Mouse (Mus musculus) left cerebral cortex, adult 6 months (tissue): Measurements from ENCODE around the gene Prcc. TPM values are rescaled to one million over a fixed set of nuclear protein-coding genes. Genes with fewer than 3 reads are reported as not detected.

ENCODE experiments used
- long read RNA-seq, 2 experiments: library from polyadenylated mRNA; unstranded; transcript quantifications; one replicate each; pipeline ENCODE4 v2.0.0; 2019 to 2020
- polyA plus RNA-seq: library from polyadenylated mRNA; unstranded; fragments of <200 nt; fragmentation: Nextera tagmentation; gene quantifications from 2 replicates; pipeline ENCODE4 v1.2.3, GENCODE M21; 2021

The Prcc gene
- 4.0 and 5.3 TPM in 2 replicates for polyA plus RNA-seq
- long read RNA-seq, experiment 1, transcript Prcc-201 (7 exons, 2,099 nt): major isoform, 7 of 15 reads
- long read RNA-seq, experiment 1, partial matches to known transcripts: 8 of 15 reads
- long read RNA-seq, experiment 1, other reads (novel, unspliced or antisense): 0 of 15 reads
- long read RNA-seq, experiment 2, partial matches to known transcripts: 7 of 8 reads
- long read RNA-seq, experiment 2, other reads (novel, unspliced or antisense): 0 of 8 reads

DNA sequence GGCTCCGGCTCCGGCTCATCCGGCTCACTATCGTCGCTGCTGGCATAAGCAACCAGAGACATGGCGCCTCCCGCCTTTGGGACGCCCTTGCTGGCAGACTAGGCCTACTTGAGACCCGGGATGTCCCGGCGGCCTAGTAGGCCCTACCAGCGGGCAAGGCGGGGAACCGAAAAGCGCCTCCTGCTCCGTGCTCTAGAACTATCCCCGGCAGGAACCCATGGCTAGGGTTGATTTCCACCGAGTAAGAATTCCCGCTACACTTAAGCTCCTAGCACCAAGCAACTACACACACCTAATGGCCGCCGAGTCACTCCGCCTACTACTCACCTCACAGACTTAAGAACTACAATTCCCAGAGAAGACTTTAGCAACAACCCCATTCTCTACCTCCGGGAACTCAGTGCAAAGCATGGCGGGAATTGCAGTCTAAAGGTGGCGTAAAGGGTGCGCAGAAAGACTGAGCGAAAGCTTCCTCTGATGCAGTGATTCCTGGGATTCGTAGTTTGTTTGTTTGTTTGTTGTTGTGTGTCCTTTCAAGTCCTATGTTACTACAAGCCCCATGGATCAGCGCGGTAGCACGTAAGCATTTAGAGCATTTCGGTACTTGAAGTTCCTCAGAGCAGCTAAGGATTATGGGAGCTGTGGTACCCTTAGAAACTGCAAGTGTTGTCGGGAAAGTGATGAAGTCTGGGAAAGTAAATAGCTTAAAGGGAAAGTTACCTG is at the start of gene Prcc:
Prcc (minus strand) TSS at position 328 of the 723 bp plus-strand sequence.

GRCm38 (mm10) chr3:87930078-87930795 is 44.8 kb upstream of the Prcc start, which contains the start of the genes Isg20l2 and Rrnad1:
TSS of gene Isg20l2 (plus strand) at chr3:87930314.
TSS of gene Rrnad1 (minus strand) at chr3:87930717.

GRCm38 (mm10) chr3:87919336-87920108 is 34.1 kb upstream of the Prcc start, which contains the start of gene Mrpl24:
TSS of gene Mrpl24 (plus strand) at chr3:87919506.

GRCm38 (mm10) chr3:87905880-87906485 is 20.6 kb upstream of the Prcc start, which contains the start of gene Hdgf:
TSS of gene Hdgf (plus strand) at chr3:87906321.

DNA sequence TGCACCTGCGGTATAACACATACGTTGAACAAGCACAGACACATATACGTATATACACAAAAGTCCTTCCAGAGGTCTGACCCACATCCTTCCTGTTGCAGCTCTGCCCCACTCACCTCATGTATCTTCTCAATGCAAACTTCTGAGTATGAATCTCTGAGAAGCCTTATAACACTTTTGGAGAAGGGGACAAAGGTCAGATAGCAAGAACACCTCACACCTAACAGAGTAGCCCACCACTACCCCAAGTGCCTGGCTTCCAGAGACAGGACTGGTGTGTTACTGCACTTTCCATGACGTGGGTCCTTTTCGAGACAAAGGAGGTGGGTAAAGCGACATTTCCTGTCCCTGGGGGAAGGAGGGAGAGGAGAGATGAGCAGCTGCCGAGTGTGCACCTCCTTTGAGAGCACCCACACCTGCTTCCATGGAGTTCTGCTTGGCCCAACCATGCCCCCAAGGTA is 38.7 kb downstream of the Prcc start, which contains the start of gene Sh2d2a:
Sh2d2a (plus strand) TSS at position 106 of the 461 bp plus-strand sequence.

GRCm38 (mm10) chr3:87824206-87824605 is 61.2 kb downstream of the Prcc start, which contains the start of gene Pear1:
TSS of gene Pear1 (minus strand) at chr3:87824306.

Other genes with a start within 250 kb of the Prcc start
- gene Lrrc71, start 137.0 kb downstream of the Prcc start, polyA plus RNA-seq: 0.08 and 0.34 TPM in 2 replicates
- 0.72 and 1.2 TPM in 2 replicates for gene Ntrk1, start 90.4 kb downstream of the Prcc start, polyA plus RNA-seq
- 0.21 and 0.27 TPM in 2 replicates for gene Insrr, start 88.7 kb downstream of the Prcc start, polyA plus RNA-seq
- 2.9 and 3.4 TPM in 2 replicates for gene Pear1, start 61.3 kb downstream of the Prcc start, polyA plus RNA-seq
- gene Sh2d2a, start 38.9 kb downstream of the Prcc start, polyA plus RNA-seq: not detected in 2 replicates
- 78.2 and 136 TPM in 2 replicates for gene Hdgf, start 20.7 kb upstream of the Prcc start, polyA plus RNA-seq
- 66.0 and 75.7 TPM in 2 replicates for gene Mrpl24, start 33.9 kb upstream of the Prcc start, polyA plus RNA-seq
- gene Isg20l2, start 44.7 kb upstream of the Prcc start, polyA plus RNA-seq: 3.2 and 5.5 TPM in 2 replicates
- gene Rrnad1, start 45.1 kb upstream of the Prcc start, polyA plus RNA-seq: 8.7 and 9.4 TPM in 2 replicates
- gene Crabp2, start 63.1 kb upstream of the Prcc start, polyA plus RNA-seq: 12.9 and 20.4 TPM in 2 replicates
- gene Nes, start 85.5 kb upstream of the Prcc start, polyA plus RNA-seq: 0.83 and 1.5 TPM in 2 replicates
- gene Bcan, start 114.6 kb upstream of the Prcc start, polyA plus RNA-seq: 169 and 175 TPM in 2 replicates
- 14.7 and 18.6 TPM in 2 replicates for gene Hapln2, start 142.0 kb upstream of the Prcc start, polyA plus RNA-seq
- gene Gpatch4, start 157.5 kb upstream of the Prcc start, polyA plus RNA-seq: 17.8 and 18.1 TPM in 2 replicates
- 203 and 228 TPM in 2 replicates for gene Naxe, start 172.9 kb upstream of the Prcc start, polyA plus RNA-seq
- not detected in 2 replicates for gene Ttc24, start 192.7 kb upstream of the Prcc start, polyA plus RNA-seq
- 0.18 and 0.29 TPM in 2 replicates for gene Iqgap3, start 196.4 kb upstream of the Prcc start, polyA plus RNA-seq